Mouse (Mus musculus) lung, embryonic 15.5 days (tissue): ENCODE data around the gene Capg. TPM values are rescaled to one million over a fixed set of nuclear protein-coding genes. Genes with fewer than 3 reads are reported as not detected.

Source experiments
- ATAC-seq: fragments of 200-750 bp; cut with Nextera tagmentation; 2 replicates; pipeline ENCODE4 v1.8.0; 2017; ENCODE audit warnings: moderate number of reproducible peaks, borderline replicate concordance; ENCODE audit not compliant: low FRiP score, low TSS enrichment; ENCODE audit errors: extremely low read depth
- H3K27ac ChIP-seq: fragments of 300-500 bp; sonication (generic); 2 replicates; pipeline ENCODE4 v1.5.1; 2015; ENCODE audit warnings: moderate library complexity, mild to moderate bottlenecking, inconsistent platforms
- H3K27me3 ChIP-seq: fragments of 300-500 bp; sonication (generic); 2 replicates; pipeline ENCODE4 v1.6.1; 2015; ENCODE audit warnings: inconsistent platforms
- H3K36me3 ChIP-seq: fragments of 300-500 bp; sonication (generic); 2 replicates; pipeline ENCODE4 v1.6.1; 2015; ENCODE audit warnings: inconsistent platforms
- H3K4me1 ChIP-seq: fragments of 300-500 bp; sonication (generic); 2 replicates; pipeline ENCODE4 v1.6.1; 2015; ENCODE audit warnings: inconsistent platforms
- H3K4me2 ChIP-seq: fragments of 300-500 bp; sonication (generic); 2 replicates; pipeline ENCODE4 v1.6.1; 2015; ENCODE audit warnings: inconsistent platforms, mild to moderate bottlenecking, moderate library complexity
- H3K4me3 ChIP-seq: fragments of 300-500 bp; sonication (generic); 2 replicates; pipeline ENCODE4 v1.5.1; 2015; ENCODE audit warnings: mild to moderate bottlenecking, inconsistent platforms
- H3K9ac ChIP-seq: fragments of 300-500 bp; sonication (generic); 2 replicates; pipeline ENCODE4 v1.6.1; 2015; ENCODE audit warnings: inconsistent platforms
- H3K9me3 ChIP-seq: fragments of 300-500 bp; sonication (generic); 2 replicates; pipeline ENCODE4 v1.6.1; 2016; ENCODE audit warnings: inconsistent platforms
- WGBS: fragments of 180-500 bp; shearing (Covaris S2); methylation state at CpG from one replicate; pipeline ENCODE4 v1.1.7; 2015; 5-methylcytosine and 5-hydroxymethylcytosine counted together
- polyA plus RNA-seq: library from polyadenylated mRNA; unstranded; fragments of >200 nt; fragmentation: Nextera tagmentation; extraction: Ambion mirVana; gene quantifications from 2 replicates; pipeline ENCODE4 v1.2.1, GENCODE M21; 2015

Capg gene
- polyA plus RNA-seq, 1 experiment from 2014 or later = 57.9 TPM

GRCm38 (mm10) chr6:72552171-72553078 lies 8.2 kb downstream of the Capg start:
- ATAC-seq = peak; percentile 94
- no peaks in the 10 kb centered on the region for H3K27me3 ChIP-seq
- peak overlapping the region; percentile 36 for H3K9ac ChIP-seq
- peaks cover 25% of the 10 kb centered on the region for H3K4me1 ChIP-seq
- WGBS = 14% methylated on average over 27 of the region's 27 CpGs
- H3K36me3 ChIP-seq = no peaks in the 10 kb centered on the region
- H3K27ac ChIP-seq = peak overlapping the region; percentile 91
- no peaks in the 10 kb centered on the region for H3K9me3 ChIP-seq
- peak overlapping the region; percentile 40 for H3K4me3 ChIP-seq
- peak overlapping the region; percentile 62 for H3K4me2 ChIP-seq

GRCm38 (mm10) chr6:72553079-72553412 lies 8.9 kb downstream of the Capg start:
- no peaks in the 10 kb centered on the region for H3K36me3 ChIP-seq
- H3K27ac ChIP-seq = peak overlapping the region; percentile 91
- WGBS = 14% methylated on average over 8 of the region's 8 CpGs
- ATAC-seq = no peak
- peak overlapping the region; percentile 62 for H3K4me2 ChIP-seq
- peaks cover 25% of the 10 kb centered on the region for H3K4me1 ChIP-seq
- no peaks in the 10 kb centered on the region for H3K9me3 ChIP-seq
- peak overlapping the region; percentile 36 for H3K9ac ChIP-seq
- H3K27me3 ChIP-seq = no peaks in the 10 kb centered on the region
- H3K4me3 ChIP-seq = peak overlapping the region; percentile 40

- Histone ChIP-seq H3K4me3 (no peak overlapping the region), H3K9me3 (no peaks in the 10 kb centered on the region), H3K4me1 (peaks cover 11% of the 10 kb centered on the region), H3K27ac (no peak overlapping the region), H3K36me3 (no peaks in the 10 kb centered on the region), H3K27me3 (no peaks in the 10 kb centered on the region), H3K9ac (no peak overlapping the region), H3K4me2 (no peak overlapping the region)
- no peak for ATAC-seq
- 59% methylated on average over 8 of the region's 8 CpGs for WGBS
Observed at GRCm38 (mm10) chr6:72560801-72561200, 16.6 kb downstream of the Capg start.

- H3K27ac ChIP-seq = no peak overlapping the region
- no peak for ATAC-seq
- H3K9ac ChIP-seq = no peak overlapping the region
- H3K4me2 ChIP-seq = no peak overlapping the region
- 41% methylated on average over 6 of the region's 6 CpGs for WGBS
- no peaks in the 10 kb centered on the region for H3K27me3 ChIP-seq
- no peaks in the 10 kb centered on the region for H3K9me3 ChIP-seq
- no peak overlapping the region for H3K4me3 ChIP-seq
- H3K36me3 ChIP-seq = no peaks in the 10 kb centered on the region
- H3K4me1 ChIP-seq = peaks cover 13% of the 10 kb centered on the region
Observed at GRCm38 (mm10) chr6:72562486-72562885, 18.3 kb downstream of the Capg start.

GRCm38 (mm10) chr6:72562894-72563293 lies 18.7 kb downstream of the Capg start:
- Histone ChIP-seq H3K4me1 (peaks cover 13% of the 10 kb centered on the region), H3K36me3 (peaks cover 1% of the 10 kb centered on the region; the same call in 1 of the 2 replicates), H3K4me2 (no peak overlapping the region), H3K9me3 (no peaks in the 10 kb centered on the region), H3K9ac (no peak overlapping the region), H3K4me3 (no peak overlapping the region), H3K27ac (no peak overlapping the region), H3K27me3 (no peaks in the 10 kb centered on the region)
- 67% methylated on average over 5 of the region's 5 CpGs for WGBS
- no peak for ATAC-seq

- Histone ChIP-seq H3K9ac (no peak overlapping the region), H3K4me1 (peaks cover 13% of the 10 kb centered on the region), H3K27me3 (no peaks in the 10 kb centered on the region), H3K9me3 (no peaks in the 10 kb centered on the region), H3K36me3 (peaks cover 9% of the 10 kb centered on the region; the same call in 1 of the 2 replicates), H3K4me3 (no peak overlapping the region), H3K4me2 (no peak overlapping the region), H3K27ac (no peak overlapping the region; the same call in 1 of the 2 replicates)
- no peak for ATAC-seq
- 69% methylated on average over 7 of the region's 7 CpGs for WGBS
Observed at GRCm38 (mm10) chr6:72565506-72565905, 21.3 kb downstream of the Capg start.

GRCm38 (mm10) chr6:72566044-72566443 lies 21.9 kb downstream of the Capg start:
- WGBS = 2% methylated on average over 4 of the region's 4 CpGs
- Histone ChIP-seq H3K27ac (no peak overlapping the region; the same call in 1 of the 2 replicates), H3K4me1 (peaks cover 13% of the 10 kb centered on the region), H3K4me3 (no peak overlapping the region), H3K36me3 (peaks cover 9% of the 10 kb centered on the region; the same call in 1 of the 2 replicates), H3K9me3 (no peaks in the 10 kb centered on the region), H3K27me3 (no peaks in the 10 kb centered on the region), H3K4me2 (no peak overlapping the region), H3K9ac (no peak overlapping the region)
- ATAC-seq = peak; percentile 78

GRCm38 (mm10) chr6:72567508-72567907 lies 23.3 kb downstream of the Capg start:
- no peak overlapping the region for H3K4me3 ChIP-seq
- no peak for ATAC-seq
- no peak overlapping the region for H3K9ac ChIP-seq
- H3K4me1 ChIP-seq = peaks cover 12% of the 10 kb centered on the region
- H3K27me3 ChIP-seq = no peaks in the 10 kb centered on the region
- H3K27ac ChIP-seq = no peak overlapping the region
- WGBS = 72% methylated on average over 5 of the region's 5 CpGs
- H3K36me3 ChIP-seq = peaks cover 9% of the 10 kb centered on the region; the same call in 1 of the 2 replicates
- H3K9me3 ChIP-seq = no peaks in the 10 kb centered on the region
- no peak overlapping the region for H3K4me2 ChIP-seq

GRCm38 (mm10) chr6:72568736-72569135 lies 24.5 kb downstream of the Capg start:
- H3K27ac ChIP-seq = no peak overlapping the region

GRCm38 (mm10) chr6:72570644-72571397 lies 26.6 kb downstream of the Capg start:
- H3K4me3 ChIP-seq = no peak overlapping the region
- H3K4me2 ChIP-seq = no peak overlapping the region
- peaks cover 1% of the 10 kb centered on the region; the same call in 1 of the 2 replicates for H3K4me1 ChIP-seq
- H3K27me3 ChIP-seq = no peaks in the 10 kb centered on the region
- H3K9me3 ChIP-seq = no peaks in the 10 kb centered on the region
- no peak overlapping the region for H3K9ac ChIP-seq
- H3K27ac ChIP-seq = no peak overlapping the region
- ATAC-seq = no peak
- WGBS = 86% methylated on average over 10 of the region's 10 CpGs
- peaks cover 9% of the 10 kb centered on the region; the same call in 1 of the 2 replicates for H3K36me3 ChIP-seq

More at GRCm38 (mm10) chr6:72568736-72569135, 24.5 kb downstream of the Capg start:
- Histone ChIP-seq H3K4me1 (peaks cover 5% of the 10 kb centered on the region; the same call in 1 of the 2 replicates), H3K27me3 (no peaks in the 10 kb centered on the region), H3K9me3 (no peaks in the 10 kb centered on the region), H3K36me3 (peaks cover 9% of the 10 kb centered on the region; the same call in 1 of the 2 replicates), H3K4me3 (no peak overlapping the region), H3K9ac (no peak overlapping the region), H3K4me2 (no peak overlapping the region)
- WGBS = 88% methylated on average over 10 of the region's 10 CpGs
- no peak for ATAC-seq

- H3K36me3 ChIP-seq = peaks cover 9% of the 10 kb centered on the region; the same call in 1 of the 2 replicates
Observed at GRCm38 (mm10) chr6:72571826-72572225, 27.6 kb downstream of the Capg start.

More at GRCm38 (mm10) chr6:72571826-72572225, 27.6 kb downstream of the Capg start:
- no peaks in the 10 kb centered on the region for H3K9me3 ChIP-seq
- H3K4me1 ChIP-seq = no peaks in the 10 kb centered on the region
- WGBS = 35% methylated on average over 3 of the region's 3 CpGs
- no peak overlapping the region for H3K27ac ChIP-seq
- H3K4me2 ChIP-seq = no peak overlapping the region
- no peak overlapping the region for H3K9ac ChIP-seq
- H3K27me3 ChIP-seq = no peaks in the 10 kb centered on the region
- ATAC-seq = no peak
- H3K4me3 ChIP-seq = no peak overlapping the region
